Mouse (Mus musculus) limb, embryonic 13.5 days (tissue): ENCODE data around the gene B3gat3. TPM values are rescaled to one million over a fixed set of nuclear protein-coding genes. Genes with fewer than 3 reads are reported as not detected.

Experiments used
- ATAC-seq: fragments of 200-750 bp; cut with Nextera tagmentation; 2 replicates; pipeline ENCODE4 v1.8.0; 2017; ENCODE audit warnings: low read depth, moderate number of reproducible peaks, moderate TSS enrichment; ENCODE audit not compliant: low FRiP score
- H3K27ac ChIP-seq: fragments of 300-500 bp; sonication (generic); 2 replicates; pipeline ENCODE4 v1.5.1; 2015; ENCODE audit warnings: inconsistent platforms, mild to moderate bottlenecking, moderate library complexity
- H3K27me3 ChIP-seq: fragments of 300-500 bp; sonication (generic); 2 replicates; pipeline ENCODE4 v1.6.1; 2015; ENCODE audit warnings: mild to moderate bottlenecking, inconsistent platforms
- H3K36me3 ChIP-seq: fragments of 300-500 bp; sonication (generic); 2 replicates; pipeline ENCODE4 v1.6.1; 2015; ENCODE audit warnings: inconsistent platforms, mild to moderate bottlenecking, moderate library complexity
- H3K4me1 ChIP-seq: fragments of 300-500 bp; sonication (generic); 2 replicates; pipeline ENCODE4 v1.6.1; 2015; ENCODE audit warnings: inconsistent platforms
- H3K4me2 ChIP-seq: fragments of 300-500 bp; sonication (generic); replicated peaks from 2 replicates; pipeline ENCODE4 v1.6.1; 2015; ENCODE audit warnings: inconsistent platforms, mild to moderate bottlenecking, moderate library complexity
- H3K4me3 ChIP-seq: fragments of 300-500 bp; sonication (generic); 2 replicates; pipeline ENCODE4 v1.5.1; 2015; ENCODE audit warnings: moderate library complexity, mild to moderate bottlenecking, inconsistent platforms
- H3K9ac ChIP-seq: fragments of 300-500 bp; sonication (generic); 2 replicates; pipeline ENCODE4 v1.6.1; 2015; ENCODE audit warnings: mild to moderate bottlenecking, inconsistent platforms
- H3K9me3 ChIP-seq: fragments of 300-500 bp; sonication (generic); 2 replicates; pipeline ENCODE4 v1.6.1; 2016; ENCODE audit warnings: inconsistent platforms
- WGBS: fragments of 180-500 bp; shearing (Covaris S2); methylation state at CpG from one replicate; pipeline ENCODE4 v1.1.7; 2015; 5-methylcytosine and 5-hydroxymethylcytosine counted together
- polyA plus RNA-seq: library from polyadenylated mRNA; unstranded; fragments of >200 nt; fragmentation: Nextera tagmentation; extraction: Ambion mirVana; gene quantifications from 2 replicates; pipeline ENCODE4 v1.2.1, GENCODE M21; 2015

The B3gat3 gene
- polyA plus RNA-seq, 1 experiment from 2014 or later: 49.9 TPM

- Histone ChIP-seq H3K36me3 (peaks cover 96% of the 10 kb centered on the region), H3K4me2 (no peak overlapping the region), H3K9ac (no peak overlapping the region), H3K27me3 (no peaks in the 10 kb centered on the region), H3K9me3 (no peaks in the 10 kb centered on the region), H3K27ac (no peak overlapping the region), H3K4me3 (no peak overlapping the region), H3K4me1 (no peaks in the 10 kb centered on the region)
- 92% methylated on average over 6 of the region's 6 CpGs for WGBS
- ATAC-seq: no peak
Observed at GRCm38 (mm10) chr19:8908531-8908930, 11.6 kb upstream of the B3gat3 start.

DNA sequence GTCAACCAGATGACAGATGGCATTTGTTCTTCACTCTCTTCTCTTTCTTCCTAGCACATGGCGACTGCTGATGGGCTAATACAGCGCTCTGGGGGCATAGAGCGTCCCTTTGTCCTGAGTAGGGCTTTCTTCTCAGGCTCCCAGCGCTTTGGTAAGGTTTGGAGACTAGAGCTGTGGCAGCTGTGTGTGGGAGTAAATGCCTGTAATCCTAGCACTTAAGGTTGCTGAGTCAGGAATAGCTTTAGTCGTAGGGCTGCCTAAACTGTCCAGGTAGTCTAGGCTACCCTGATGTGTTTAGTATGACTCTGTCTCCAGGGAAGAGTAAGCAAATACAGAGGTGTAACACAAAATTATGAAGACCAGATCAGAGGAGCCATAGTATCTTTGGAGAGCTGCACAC is 8.4 kb upstream of the B3gat3 start:
- no peaks in the 10 kb centered on the region for H3K27me3 ChIP-seq
- H3K4me1 ChIP-seq: no peaks in the 10 kb centered on the region
- H3K9me3 ChIP-seq: no peaks in the 10 kb centered on the region
- no peak overlapping the region for H3K9ac ChIP-seq
- H3K4me3 ChIP-seq: no peak overlapping the region
- ATAC-seq: no peak
- 93% methylated on average over 5 of the region's 5 CpGs for whole genome bisulfite sequencing
- no peak overlapping the region for H3K4me2 ChIP-seq
- H3K27ac ChIP-seq: no peak overlapping the region
- H3K36me3 ChIP-seq: peaks cover 100% of the 10 kb centered on the region

- ATAC-seq: no peak
- no peak overlapping the region for H3K4me2 ChIP-seq
- 95% methylated on average over 3 of the region's 3 CpGs for WGBS
- H3K36me3 ChIP-seq: peaks cover 83% of the 10 kb centered on the region
- no peaks in the 10 kb centered on the region for H3K27me3 ChIP-seq
- H3K9ac ChIP-seq: no peak overlapping the region
- H3K27ac ChIP-seq: no peak overlapping the region
- no peaks in the 10 kb centered on the region for H3K4me1 ChIP-seq
- H3K4me3 ChIP-seq: no peak overlapping the region
- no peaks in the 10 kb centered on the region for H3K9me3 ChIP-seq
Observed at GRCm38 (mm10) chr19:8914212-8914611, 6.0 kb upstream of the B3gat3 start.

- no peaks in the 10 kb centered on the region for H3K9me3 ChIP-seq
- WGBS: 90% methylated on average over 3 of the region's 3 CpGs
- H3K27ac ChIP-seq: no peak overlapping the region
- no peaks in the 10 kb centered on the region for H3K27me3 ChIP-seq
- ATAC-seq: no peak
- H3K4me3 ChIP-seq: no peak overlapping the region
- peaks cover 13% of the 10 kb centered on the region for H3K4me1 ChIP-seq
- peaks cover 35% of the 10 kb centered on the region for H3K36me3 ChIP-seq
- no peak overlapping the region for H3K9ac ChIP-seq
- H3K4me2 ChIP-seq: no peak overlapping the region
Observed at GRCm38 (mm10) chr19:8919000-8919399, 1.2 kb upstream of the B3gat3 start.

- no peak for ATAC-seq
- Histone ChIP-seq H3K9me3 (no peaks in the 10 kb centered on the region), H3K27ac (peak overlapping the region; percentile 80; the same call in 1 of the 2 replicates), H3K27me3 (no peaks in the 10 kb centered on the region), H3K4me3 (peak overlapping the region; percentile 75), H3K4me2 (peak overlapping the region; percentile 77), H3K9ac (no peak overlapping the region), H3K36me3 (peaks cover 28% of the 10 kb centered on the region), H3K4me1 (peaks cover 13% of the 10 kb centered on the region)
- 68% methylated on average over 6 of the region's 6 CpGs for whole genome bisulfite sequencing
Observed at GRCm38 (mm10) chr19:8919684-8920072, 496 bp upstream of the B3gat3 start.

- peak overlapping the region; percentile 77 for H3K4me2 ChIP-seq
- H3K27me3 ChIP-seq: no peaks in the 10 kb centered on the region
- H3K4me1 ChIP-seq: peaks cover 13% of the 10 kb centered on the region
- peaks cover 25% of the 10 kb centered on the region for H3K36me3 ChIP-seq
- no peaks in the 10 kb centered on the region for H3K9me3 ChIP-seq
- peak overlapping the region; percentile 80 for H3K27ac ChIP-seq
- H3K4me3 ChIP-seq: peak overlapping the region; percentile 75
- no peak for ATAC-seq
- 1% methylated on average over 6 of the region's 6 CpGs for WGBS
- H3K9ac ChIP-seq: peak overlapping the region; percentile 82
Observed at GRCm38 (mm10) chr19:8920836-8921291, 690 bp downstream of the B3gat3 start.

DNA sequence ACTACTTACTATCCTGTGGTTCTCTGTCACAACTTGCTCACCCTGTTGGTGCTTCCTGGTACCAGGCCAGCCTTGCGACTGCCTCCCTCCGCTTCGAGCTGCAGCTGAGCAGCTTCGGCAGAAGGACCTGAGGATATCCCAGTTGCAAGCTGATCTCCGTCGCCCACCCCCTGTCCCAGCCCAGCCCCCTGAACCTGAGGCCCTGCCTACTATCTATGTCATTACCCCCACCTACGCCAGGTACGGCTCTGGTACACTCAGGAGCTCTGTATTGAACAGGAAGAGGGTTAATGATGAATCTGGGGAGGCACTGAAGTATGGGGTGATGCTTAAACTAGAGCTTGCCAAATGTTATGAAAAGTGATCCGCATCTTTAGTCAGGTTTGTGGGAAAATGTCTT is 1.6 kb downstream of the B3gat3 start:
- Histone ChIP-seq H3K27ac (no peak overlapping the region), H3K4me2 (peak overlapping the region; percentile 77), H3K27me3 (no peaks in the 10 kb centered on the region), H3K9me3 (no peaks in the 10 kb centered on the region), H3K4me3 (no peak overlapping the region), H3K36me3 (peaks cover 24% of the 10 kb centered on the region), H3K4me1 (peaks cover 13% of the 10 kb centered on the region), H3K9ac (peak overlapping the region; percentile 46)
- ATAC-seq: no peak
- 77% methylated on average over 9 of the region's 9 CpGs for WGBS

GRCm38 (mm10) chr19:8926766-8927165 is 6.6 kb downstream of the B3gat3 start:
- no peak for ATAC-seq
- peaks cover 35% of the 10 kb centered on the region for H3K36me3 ChIP-seq
- no peak overlapping the region for H3K27ac ChIP-seq
- H3K4me2 ChIP-seq: no peak overlapping the region
- H3K4me3 ChIP-seq: no peak overlapping the region
- peak overlapping the region; percentile 25; the same call in 1 of the 2 replicates for H3K9ac ChIP-seq
- WGBS: 85% methylated on average over 2 of the region's 2 CpGs
- H3K9me3 ChIP-seq: no peaks in the 10 kb centered on the region
- no peaks in the 10 kb centered on the region for H3K27me3 ChIP-seq
- peaks cover 13% of the 10 kb centered on the region for H3K4me1 ChIP-seq

DNA sequence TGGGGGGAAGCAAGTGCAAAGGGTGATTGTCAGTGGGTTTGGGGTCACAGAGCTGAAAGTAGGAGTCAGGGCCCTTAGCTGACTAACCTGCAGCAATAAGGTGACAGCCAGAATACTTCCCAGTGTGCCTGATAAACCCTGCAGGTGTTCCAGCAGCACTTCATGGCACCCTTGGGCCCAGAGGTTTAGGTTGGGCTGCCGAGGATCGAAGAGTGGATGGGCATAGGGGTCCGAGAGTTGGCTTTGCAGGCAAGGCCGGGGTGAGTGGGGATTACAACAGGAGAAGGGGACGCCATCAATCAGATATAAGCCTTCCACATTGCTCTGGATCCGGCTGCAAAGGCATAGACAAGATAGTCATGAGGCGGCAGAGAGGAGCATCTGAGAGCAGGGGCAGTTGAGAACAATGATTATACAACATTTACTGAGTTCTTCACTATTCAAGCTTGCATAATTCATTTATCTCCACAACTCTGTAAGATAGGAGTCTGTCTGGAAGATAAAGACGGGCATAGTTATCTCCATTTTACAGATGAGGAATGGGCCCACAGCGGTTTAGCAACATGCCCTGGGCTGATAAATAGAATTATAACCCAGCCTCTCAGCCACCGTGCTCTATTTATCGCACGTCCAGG is 7.8 kb downstream of the B3gat3 start:
- no peak overlapping the region for H3K4me3 ChIP-seq
- H3K27me3 ChIP-seq: no peaks in the 10 kb centered on the region
- no peak for ATAC-seq
- WGBS: 87% methylated on average over 12 of the region's 12 CpGs
- no peaks in the 10 kb centered on the region for H3K9me3 ChIP-seq
- H3K4me1 ChIP-seq: peaks cover 11% of the 10 kb centered on the region
- no peak overlapping the region for H3K9ac ChIP-seq
- H3K4me2 ChIP-seq: no peak overlapping the region
- H3K36me3 ChIP-seq: peaks cover 42% of the 10 kb centered on the region
- no peak overlapping the region for H3K27ac ChIP-seq

DNA sequence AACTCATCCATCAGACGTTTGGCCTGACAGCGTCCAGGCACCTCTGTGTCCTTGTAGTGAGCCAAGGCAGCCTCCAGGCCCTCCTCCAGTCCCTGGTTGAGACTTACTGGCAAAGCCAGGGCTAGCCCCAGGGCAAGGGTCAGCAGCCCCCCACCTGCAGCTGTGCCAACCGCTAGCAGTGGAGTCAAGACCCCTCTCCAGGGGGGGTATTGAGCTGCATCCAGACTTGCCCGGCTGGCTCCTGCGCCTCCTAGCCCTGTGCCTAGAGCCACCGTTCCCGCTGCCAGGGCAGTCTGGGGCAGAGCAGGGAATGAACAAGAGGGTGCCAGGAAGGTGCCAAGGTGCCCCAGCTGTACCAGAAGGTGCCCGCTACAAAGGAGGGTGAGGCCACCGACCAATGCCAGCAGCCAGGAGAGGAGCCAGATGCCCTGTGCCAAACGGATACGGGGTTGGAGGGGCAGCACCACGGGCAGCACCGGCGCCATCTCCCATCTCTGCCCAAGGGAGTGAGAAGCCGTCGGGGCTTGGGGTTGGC is 8.6 kb downstream of the B3gat3 start:
- Histone ChIP-seq H3K9me3 (no peaks in the 10 kb centered on the region), H3K27me3 (no peaks in the 10 kb centered on the region), H3K4me3 (peak overlapping the region; percentile 80), H3K4me1 (peaks cover 11% of the 10 kb centered on the region), H3K27ac (peak overlapping the region; percentile 74; the same call in 1 of the 2 replicates), H3K4me2 (peak overlapping the region; percentile 72), H3K36me3 (peaks cover 49% of the 10 kb centered on the region), H3K9ac (peak overlapping the region; percentile 91)
- WGBS: 20% methylated on average over 16 of the region's 16 CpGs
- peak; percentile 13; the same call in 1 of the 2 replicates for ATAC-seq

- H3K4me1 ChIP-seq: peaks cover 11% of the 10 kb centered on the region
- peak; percentile 84 for ATAC-seq
- H3K36me3 ChIP-seq: peaks cover 56% of the 10 kb centered on the region
- no peaks in the 10 kb centered on the region for H3K27me3 ChIP-seq
- H3K4me3 ChIP-seq: peak within 1 kb of the TSS; percentile 80
- under 1% methylated on average over 59 of the region's 74 CpGs for WGBS
- peak within 1 kb of the TSS; percentile 72 for H3K4me2 ChIP-seq
- no peaks in the 10 kb centered on the region for H3K9me3 ChIP-seq
- H3K9ac ChIP-seq: peak within 1 kb of the TSS; percentile 91
- peak within 1 kb of the TSS; percentile 74 for H3K27ac ChIP-seq
Observed at GRCm38 (mm10) chr19:8929224-8930088, 9.3 kb downstream of the B3gat3 start, which contains the start of the genes Rom1 and Eml3. Rom1 (minus strand) TSS chr19:8929356. Eml3 (plus strand) TSS chr19:8929552.

GRCm38 (mm10) chr19:8930117-8930516 is 9.9 kb downstream of the B3gat3 start:
- peak overlapping the region; percentile 74; the same call in 1 of the 2 replicates for H3K27ac ChIP-seq
- 7% methylated on average over 11 of the region's 11 CpGs for WGBS
- H3K9ac ChIP-seq: peak overlapping the region; percentile 91
- no peaks in the 10 kb centered on the region for H3K27me3 ChIP-seq
- peaks cover 11% of the 10 kb centered on the region for H3K4me1 ChIP-seq
- H3K36me3 ChIP-seq: peaks cover 62% of the 10 kb centered on the region
- peak overlapping the region; percentile 80 for H3K4me3 ChIP-seq
- no peak for ATAC-seq
- H3K9me3 ChIP-seq: no peaks in the 10 kb centered on the region
- H3K4me2 ChIP-seq: peak overlapping the region; percentile 72
